Mouse (Mus musculus): ENCODE measurements around the gene Gm20449.

DNA sequence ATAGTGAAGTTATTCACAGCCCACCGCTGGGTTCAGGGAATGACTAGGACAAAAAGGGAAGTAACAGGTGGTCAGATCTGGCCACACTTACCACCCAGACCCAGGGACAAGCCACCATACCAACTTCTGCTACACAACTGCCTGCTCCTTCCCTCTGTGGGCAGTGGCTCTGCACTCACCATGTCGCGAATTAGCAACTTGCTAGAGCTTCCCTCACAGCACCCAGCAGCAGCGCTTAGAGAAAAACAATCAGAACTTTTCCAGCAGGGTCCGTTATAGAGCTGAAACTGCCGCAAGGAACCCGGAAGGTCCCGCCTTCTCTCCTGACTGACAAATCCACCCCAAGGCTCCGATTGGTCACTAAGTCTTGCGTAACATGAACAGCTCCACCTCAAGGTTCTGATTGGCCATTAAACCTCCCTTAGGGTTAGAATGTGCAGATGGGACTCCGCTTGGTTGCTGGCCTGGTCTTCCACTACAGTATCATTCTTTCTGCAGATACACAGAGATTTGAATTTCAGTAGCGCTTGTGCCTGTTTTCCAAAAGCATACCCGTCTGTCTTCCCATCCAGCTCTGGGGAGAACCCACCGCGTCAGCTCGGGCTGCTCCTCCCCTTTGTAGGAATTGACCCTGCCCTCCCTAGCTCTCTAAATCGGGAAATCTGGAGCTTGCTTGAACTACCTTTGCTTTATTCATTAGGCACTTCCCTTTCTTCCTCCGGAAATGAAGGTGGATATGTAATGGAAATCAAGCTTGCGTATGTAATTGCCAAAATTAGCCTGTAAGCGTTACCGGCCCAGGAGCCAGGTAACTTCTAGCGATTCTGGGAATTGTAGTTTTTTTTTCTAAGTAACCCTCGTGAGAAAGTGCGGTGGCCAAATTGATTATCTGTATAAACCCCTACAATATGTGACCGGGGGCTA is 105.9 kb downstream of the Gm20449 start, which contains the start of gene AI987944:
- TF ChIP-seq GATA1 (IDR thresholded peaks at IDR 0.05; ENCODE audit: low read length) (no peak), TAL1 (IDR thresholded peaks at IDR 0.05; ENCODE audit: low read length) (no peak)
